23 mouse cellular contexts compared by ENCODE assay signal in the genomic region with DNA sequence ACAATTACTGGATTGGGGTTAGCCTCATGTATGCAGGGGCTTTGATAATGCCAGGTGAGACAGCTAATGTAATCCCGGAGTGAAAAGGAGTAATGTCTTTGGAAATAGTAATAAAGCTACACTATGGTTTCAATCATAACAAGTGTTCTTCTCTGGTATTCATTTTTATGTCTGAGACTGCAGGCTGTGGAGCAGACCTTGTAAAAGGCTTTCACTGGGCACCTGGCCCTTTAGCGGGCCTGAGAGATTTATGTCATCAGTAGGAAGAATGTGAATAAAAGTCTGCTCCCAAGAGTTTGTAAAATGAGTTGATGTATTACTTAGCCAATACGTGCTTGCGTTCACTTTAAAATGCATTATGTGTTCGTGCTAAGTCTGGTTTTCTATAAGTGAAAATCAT.
"Had no signal": no experiment of that assay in that cellular context is flagged by ENCODE, and none has a peak within 500 bp of the region (broad histone marks: within the 10 kb centered on the region; RNA-seq: fewer than 3 reads in every experiment).

No protein-coding gene starts in this region.

- H3K9ac ChIP-seq: liver, embryonic 15.5 days; liver, postnatal 0 days; lung, embryonic 15.5 days; midbrain, embryonic 13.5 days; midbrain, embryonic 15.5 days; neural tube, embryonic 13.5 days; neural tube, embryonic 15.5 days had no signal

- H3K36me3 ChIP-seq: lung, embryonic 15.5 days; midbrain, embryonic 10.5 days; midbrain, embryonic 13.5 days; midbrain, embryonic 15.5 days; neural tube, embryonic 13.5 days; neural tube, embryonic 15.5 days had no signal

- H3K4me3 ChIP-seq: liver, embryonic 15.5 days; lung, embryonic 15.5 days; megakaryocyte, embryonic 14.5 days; midbrain, embryonic 10.5 days; midbrain, embryonic 13.5 days; midbrain, embryonic 15.5 days; myocyte; neural tube, embryonic 13.5 days; neural tube, embryonic 15.5 days had no signal

- H3K9me3 ChIP-seq: liver, embryonic 15.5 days; lung, embryonic 15.5 days; megakaryocyte, embryonic 14.5 days; midbrain, embryonic 10.5 days; midbrain, embryonic 13.5 days; midbrain, embryonic 15.5 days; neural tube, embryonic 13.5 days; neural tube, embryonic 15.5 days had no signal

- H3K27ac ChIP-seq: liver, embryonic 15.5 days; lung, embryonic 15.5 days; macrophage; midbrain, embryonic 10.5 days; midbrain, embryonic 13.5 days; midbrain, embryonic 15.5 days; neural tube, embryonic 13.5 days; neural tube, embryonic 15.5 days had no signal

- ATAC-seq: liver, postnatal 0 days; lung, postnatal 0 days; midbrain, embryonic 13.5 days; midbrain, embryonic 15.5 days had no signal

- H3K4me1 ChIP-seq: liver, embryonic 15.5 days; lung, embryonic 15.5 days; megakaryocyte, embryonic 14.5 days; midbrain, embryonic 10.5 days; midbrain, embryonic 13.5 days; midbrain, embryonic 15.5 days; neural tube, embryonic 13.5 days; neural tube, embryonic 15.5 days had no signal

- H3K27me3 ChIP-seq: liver, embryonic 15.5 days; lung, embryonic 15.5 days; megakaryocyte, embryonic 14.5 days; midbrain, embryonic 15.5 days; neural tube, embryonic 13.5 days; neural tube, embryonic 15.5 days had no signal

- H3K4me2 ChIP-seq: liver, embryonic 15.5 days; lung, embryonic 15.5 days; midbrain, embryonic 13.5 days; midbrain, embryonic 15.5 days; neural tube, embryonic 13.5 days; neural tube, embryonic 15.5 days had no signal

- DNase-seq: liver, postnatal 0 days; lung, adult 2 months; lung, postnatal 14 days; lung, postnatal 36 days; retina, postnatal 1 day; right cerebral cortex, adult 18-20 months; right cerebral cortex, postnatal 25 days; right cerebral cortex, postnatal 4 days; spleen, adult 18-20 months; thymus, adult 18-20 months; thymus, postnatal 14 days; thymus, postnatal 36 days had no signal
